Mouse (Mus musculus) kidney, embryonic 14.5 days (tissue): Measurements from ENCODE around the gene Zfp462. TPM values are rescaled to one million over a fixed set of nuclear protein-coding genes. Genes with fewer than 3 reads are reported as not detected.

Experiments used
- ATAC-seq: fragments of 200-750 bp; cut with Nextera tagmentation; 2 replicates; pipeline ENCODE4 v1.8.0; 2017; ENCODE audit warnings: moderate number of reproducible peaks, mild to moderate bottlenecking, moderate TSS enrichment, moderate library complexity; ENCODE audit not compliant: low FRiP score, low TSS enrichment
- H3K27ac ChIP-seq: fragments of 300-500 bp; sonication (generic); 2 replicates; pipeline ENCODE4 v1.5.1; 2014; ENCODE audit warnings: low read depth, mild to moderate bottlenecking, low read length, moderate library complexity, mixed read lengths
- H3K27me3 ChIP-seq: fragments of 300-500 bp; sonication (generic); 2 replicates; pipeline ENCODE4 v1.6.1; 2014; ENCODE audit warnings: mild to moderate bottlenecking, low read length; ENCODE audit not compliant: control insufficient read depth, insufficient read depth
- H3K36me3 ChIP-seq: fragments of 300-500 bp; sonication (generic); 2 replicates; pipeline ENCODE4 v1.6.1; 2014; ENCODE audit warnings: low read length, mixed read lengths; ENCODE audit not compliant: control insufficient read depth, insufficient read depth
- H3K4me1 ChIP-seq: fragments of 300-500 bp; sonication (generic); 2 replicates; pipeline ENCODE4 v1.6.1; 2014; ENCODE audit warnings: low read length, mixed read lengths; ENCODE audit not compliant: control insufficient read depth, insufficient read depth
- H3K4me2 ChIP-seq: fragments of 300-500 bp; sonication (generic); replicated peaks from 2 replicates; pipeline ENCODE4 v1.6.1; 2014; ENCODE audit warnings: low read depth, mild to moderate bottlenecking, low read length
- H3K4me3 ChIP-seq: fragments of 300-500 bp; sonication (generic); 2 replicates; pipeline ENCODE4 v1.5.1; 2014; ENCODE audit warnings: mild to moderate bottlenecking, low read length
- H3K9ac ChIP-seq: fragments of 300-500 bp; sonication (generic); 2 replicates; pipeline ENCODE4 v1.6.1; 2014; ENCODE audit warnings: low read depth, mild to moderate bottlenecking, low read length, moderate library complexity
- H3K9me3 ChIP-seq: fragments of 300-500 bp; sonication (generic); 2 replicates; pipeline ENCODE4 v1.6.1; 2016; ENCODE audit warnings: low read length; ENCODE audit not compliant: control insufficient read depth
- WGBS: fragments of 180-500 bp; shearing (Covaris S2); extraction: QIAGEN DNeasy Blood & Tissue Kit; methylation state at CpG from one replicate; pipeline ENCODE4 v1.1.7; 2014; 5-methylcytosine and 5-hydroxymethylcytosine counted together
- polyA plus RNA-seq: library from polyadenylated mRNA; unstranded; fragments of >200 nt; fragmentation: Nextera tagmentation; extraction: Ambion mirVana; gene quantifications from 2 replicates; pipeline ENCODE4 v1.2.1, GENCODE M21; 2014

The Zfp462 gene
- polyA plus RNA-seq, 1 experiment from 2014 or later: 10.0 TPM

DNA sequence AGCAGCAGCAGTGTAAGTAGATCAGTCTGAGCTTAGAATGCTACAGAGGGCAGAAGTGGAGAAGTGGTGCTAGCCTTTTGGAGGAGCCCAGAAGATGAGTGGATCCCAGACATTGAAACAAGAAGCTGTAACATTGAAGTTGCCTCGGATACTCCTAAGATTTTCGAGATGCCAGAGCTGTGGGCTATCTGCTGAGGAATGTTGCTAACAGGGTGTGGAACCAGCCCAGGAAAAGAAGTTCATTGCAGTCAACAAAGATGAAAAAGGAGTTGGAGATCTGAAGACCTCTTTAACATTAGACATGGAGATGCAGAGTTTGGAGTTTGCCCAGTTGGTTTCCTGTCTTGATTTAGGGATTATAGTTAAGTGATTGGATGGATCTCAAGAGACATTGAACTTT lies 51.2 kb downstream of the Zfp462 start:
- no peaks in the 10 kb centered on the region for H3K27me3 ChIP-seq
- no peak for ATAC-seq
- 90% methylated on average over 2 of the region's 2 CpGs for WGBS
- H3K4me2 ChIP-seq: no peak overlapping the region
- no peaks in the 10 kb centered on the region for H3K36me3 ChIP-seq
- H3K4me3 ChIP-seq: no peak overlapping the region
- H3K9me3 ChIP-seq: no peaks in the 10 kb centered on the region
- H3K27ac ChIP-seq: no peak overlapping the region
- no peaks in the 10 kb centered on the region for H3K4me1 ChIP-seq
- H3K9ac ChIP-seq: no peak overlapping the region

- ATAC-seq: no peak
- 87% methylated on average over 9 of the region's 9 CpGs for WGBS
- Histone ChIP-seq H3K4me1 (0 out of 2 replicates have a peak, but pooled peaks cover 3% of the 10 kb centered on the region), H3K4me2 (no peak overlapping the region), H3K27me3 (no peaks in the 10 kb centered on the region), H3K9me3 (no peaks in the 10 kb centered on the region), H3K27ac (no peak overlapping the region), H3K36me3 (no peaks in the 10 kb centered on the region), H3K9ac (no peak overlapping the region), H3K4me3 (no peak overlapping the region)
Observed at GRCm38 (mm10) chr4:54998146-54998841, 53.4 kb downstream of the Zfp462 start.

DNA sequence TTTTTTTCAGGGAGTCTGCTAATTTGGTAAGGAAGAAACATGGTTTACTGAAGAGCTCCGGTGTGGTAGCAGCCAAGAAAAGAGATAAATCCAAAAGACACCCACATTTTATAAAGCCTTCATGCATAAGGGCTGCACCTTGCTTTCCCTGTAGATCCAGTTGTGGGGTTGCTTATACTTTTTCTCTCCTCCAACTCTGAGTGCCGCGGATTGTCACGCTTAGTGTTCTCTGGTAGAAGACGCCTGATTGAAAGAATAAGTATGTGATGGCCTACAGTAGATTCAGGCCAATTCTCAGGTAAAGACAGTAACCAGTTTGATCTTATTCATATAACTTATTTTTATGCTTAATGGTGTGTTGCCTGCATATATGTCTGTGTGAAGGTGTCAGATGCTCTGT lies 54.7 kb downstream of the Zfp462 start:
- H3K36me3 ChIP-seq: no peaks in the 10 kb centered on the region
- H3K27me3 ChIP-seq: no peaks in the 10 kb centered on the region
- 97% methylated on average over 5 of the region's 5 CpGs for WGBS

DNA sequence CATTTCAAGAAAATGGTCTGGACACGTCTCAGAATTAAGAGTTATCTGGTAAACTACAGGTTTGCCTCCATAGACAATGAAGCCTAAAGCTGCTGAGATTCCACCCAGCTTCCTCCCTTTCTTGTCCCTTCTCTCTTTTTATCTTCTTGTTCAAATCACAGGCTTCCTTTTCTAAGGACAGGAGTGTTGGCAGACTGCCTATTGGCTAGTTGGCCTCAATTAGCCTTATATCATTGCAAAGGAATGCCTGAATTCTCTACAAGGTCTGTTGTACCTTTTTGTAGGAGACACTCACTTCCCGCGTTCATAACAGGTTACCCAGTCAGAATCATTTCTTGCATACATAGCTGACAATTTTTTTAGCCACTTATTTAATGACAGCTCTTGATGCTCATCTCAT lies 56.5 kb downstream of the Zfp462 start:
- no peak overlapping the region for H3K27ac ChIP-seq
- no peak overlapping the region for H3K9ac ChIP-seq
- 86% methylated on average over 3 of the region's 3 CpGs for WGBS
- H3K9me3 ChIP-seq: no peaks in the 10 kb centered on the region
- H3K4me3 ChIP-seq: no peak overlapping the region
- no peak overlapping the region for H3K4me2 ChIP-seq
- no peak for ATAC-seq
- H3K27me3 ChIP-seq: no peaks in the 10 kb centered on the region
- no peaks in the 10 kb centered on the region for H3K36me3 ChIP-seq
- peaks cover 26% of the 10 kb centered on the region for H3K4me1 ChIP-seq

More for the DNA sequence above, 54.7 kb downstream of the Zfp462 start:
- Histone ChIP-seq H3K9me3 (no peaks in the 10 kb centered on the region), H3K27ac (no peak overlapping the region), H3K4me3 (no peak overlapping the region), H3K9ac (no peak overlapping the region), H3K4me1 (peaks cover 10% of the 10 kb centered on the region), H3K4me2 (no peak overlapping the region)
- ATAC-seq: no peak

DNA sequence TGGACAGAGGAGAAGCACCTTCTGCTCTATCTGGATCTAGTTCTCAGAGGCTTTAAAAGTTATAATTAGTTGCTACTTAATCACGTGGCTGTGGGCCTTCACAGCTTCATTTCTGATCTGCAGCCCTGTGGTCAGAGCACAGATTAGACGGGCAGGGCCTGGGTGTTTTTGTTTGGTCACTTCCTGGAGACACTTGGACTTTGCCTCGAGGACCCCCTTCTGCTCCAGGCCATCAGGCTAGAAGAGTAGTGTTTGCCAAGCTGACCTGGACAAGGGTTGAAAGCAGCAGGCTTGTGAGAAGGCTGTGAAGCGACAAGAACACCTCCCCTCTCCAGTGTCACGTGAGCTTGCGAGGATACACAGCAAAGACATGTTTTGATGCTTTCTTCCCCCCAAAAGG lies 58.3 kb downstream of the Zfp462 start:
- Histone ChIP-seq H3K27ac (no peak overlapping the region), H3K9me3 (no peaks in the 10 kb centered on the region), H3K9ac (no peak overlapping the region), H3K27me3 (no peaks in the 10 kb centered on the region), H3K36me3 (peaks cover 8% of the 10 kb centered on the region), H3K4me3 (no peak overlapping the region), H3K4me2 (no peak overlapping the region), H3K4me1 (peaks cover 26% of the 10 kb centered on the region)
- WGBS: 63% methylated on average over 6 of the region's 6 CpGs
- no peak for ATAC-seq

DNA sequence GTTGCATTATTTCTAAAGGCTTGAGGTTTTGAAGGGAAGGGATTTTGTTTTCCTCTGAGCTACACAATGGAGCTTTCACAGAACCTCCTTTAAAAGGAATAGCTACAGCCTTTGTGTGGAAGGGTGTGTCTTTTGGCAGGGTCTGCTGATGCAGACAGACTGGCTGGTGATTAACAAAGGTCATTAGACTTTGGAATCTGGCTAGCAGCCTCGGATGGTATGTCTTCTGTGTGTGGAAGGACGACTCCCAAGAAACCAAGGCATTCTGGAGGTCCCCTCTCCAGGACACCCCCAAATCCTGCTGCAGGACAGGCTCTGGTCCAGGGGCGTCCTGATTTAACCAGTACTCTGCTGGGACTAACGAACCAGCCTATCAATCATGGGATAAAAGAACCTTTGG lies 60.2 kb downstream of the Zfp462 start:
- no peaks in the 10 kb centered on the region for H3K27me3 ChIP-seq
- WGBS: 21% methylated on average over 4 of the region's 4 CpGs
- H3K36me3 ChIP-seq: peaks cover 27% of the 10 kb centered on the region
- H3K4me1 ChIP-seq: peaks cover 26% of the 10 kb centered on the region
- no peaks in the 10 kb centered on the region for H3K9me3 ChIP-seq
- peak overlapping the region; percentile 37 for H3K9ac ChIP-seq
- peak overlapping the region; percentile 39 for H3K4me2 ChIP-seq
- H3K4me3 ChIP-seq: peak overlapping the region; percentile 13; the same call in 1 of the 2 replicates
- peak; percentile 62 for ATAC-seq
- H3K27ac ChIP-seq: peak overlapping the region; percentile 90

GRCm38 (mm10) chr4:55005521-55005969 lies 60.7 kb downstream of the Zfp462 start:
- Histone ChIP-seq H3K9ac (peak overlapping the region; percentile 37), H3K27me3 (no peaks in the 10 kb centered on the region), H3K4me3 (peak overlapping the region; percentile 13; the same call in 1 of the 2 replicates), H3K4me1 (peaks cover 26% of the 10 kb centered on the region), H3K27ac (peak overlapping the region; percentile 90), H3K4me2 (peak overlapping the region; percentile 39), H3K36me3 (peaks cover 32% of the 10 kb centered on the region), H3K9me3 (no peaks in the 10 kb centered on the region)
- peak; percentile 86 for ATAC-seq
- 11% methylated on average over 9 of the region's 9 CpGs for WGBS

DNA sequence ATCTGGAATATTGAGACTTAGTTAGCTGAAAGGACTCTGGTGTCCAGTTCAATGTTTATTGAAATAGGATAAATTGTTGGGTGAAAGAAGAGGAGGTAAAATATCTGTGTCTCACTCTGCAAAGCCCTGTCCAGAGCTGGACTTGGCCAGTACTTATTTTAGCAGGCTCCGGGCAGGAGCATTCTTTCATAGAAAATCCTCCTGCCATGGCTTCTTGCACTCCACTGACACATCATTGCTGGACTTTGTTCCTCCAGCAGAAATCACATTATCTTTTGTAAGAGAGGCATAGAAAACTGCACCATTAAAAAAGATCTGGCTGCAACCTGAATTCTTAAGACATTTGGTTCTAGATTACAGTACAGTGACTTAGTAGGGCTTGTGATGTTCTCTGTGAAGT lies 61.2 kb downstream of the Zfp462 start:
- ATAC-seq: 0 out of 2 replicates have a peak, but pooled peaks have one; percentile 8
- WGBS: 60% methylated on average over 1 of the region's 1 CpGs
- peak overlapping the region; percentile 90 for H3K27ac ChIP-seq
- H3K4me2 ChIP-seq: no peak overlapping the region; the same call in 1 of the 2 replicates
- peaks cover 26% of the 10 kb centered on the region for H3K4me1 ChIP-seq
- no peak overlapping the region for H3K4me3 ChIP-seq
- no peaks in the 10 kb centered on the region for H3K27me3 ChIP-seq
- no peak overlapping the region for H3K9ac ChIP-seq
- H3K9me3 ChIP-seq: no peaks in the 10 kb centered on the region
- H3K36me3 ChIP-seq: peaks cover 35% of the 10 kb centered on the region

- H3K4me2 ChIP-seq: no peak overlapping the region
- no peak for ATAC-seq
- H3K9me3 ChIP-seq: no peaks in the 10 kb centered on the region
- no peak overlapping the region for H3K27ac ChIP-seq
- H3K9ac ChIP-seq: no peak overlapping the region
- peaks cover 61% of the 10 kb centered on the region for H3K36me3 ChIP-seq
- WGBS: over 99% methylated on average over 14 of the region's 14 CpGs
- no peak overlapping the region for H3K4me3 ChIP-seq
- H3K4me1 ChIP-seq: peaks cover 22% of the 10 kb centered on the region
- H3K27me3 ChIP-seq: no peaks in the 10 kb centered on the region
Observed at GRCm38 (mm10) chr4:55008616-55009015, 63.8 kb downstream of the Zfp462 start.
